Mouse (Mus musculus) forebrain, embryonic 13.5 days (tissue): ENCODE measurements around the gene Borcs6. TPM values are rescaled to one million over a fixed set of nuclear protein-coding genes. Genes with fewer than 3 reads are reported as not detected.
"Not testable (repeated sequence)": the region's sequence is repeated elsewhere in the genome, so short reads cannot be mapped to it uniquely, and the experiment has no call there.

Experiments used
- ATAC-seq: fragments of 200-750 bp; cut with Nextera tagmentation; 2 replicates; pipeline ENCODE4 v1.8.0; 2017
- H3K27ac ChIP-seq: fragments of 300-500 bp; sonication (generic); 2 replicates; pipeline ENCODE4 v1.5.1; 2015; ENCODE audit warnings: inconsistent platforms, mild to moderate bottlenecking, moderate library complexity
- H3K27me3 ChIP-seq: fragments of 300-500 bp; sonication (generic); 2 replicates; pipeline ENCODE4 v1.6.1; 2015; ENCODE audit warnings: mild to moderate bottlenecking, inconsistent platforms
- H3K36me3 ChIP-seq: fragments of 300-500 bp; sonication (generic); 2 replicates; pipeline ENCODE4 v1.6.1; 2015; ENCODE audit warnings: mild to moderate bottlenecking, inconsistent platforms; ENCODE audit not compliant: poor library complexity, severe bottlenecking
- H3K4me1 ChIP-seq: fragments of 300-500 bp; sonication (generic); 2 replicates; pipeline ENCODE4 v1.6.1; 2015; ENCODE audit warnings: inconsistent platforms
- H3K4me2 ChIP-seq: fragments of 300-500 bp; sonication (generic); 2 replicates; pipeline ENCODE4 v1.6.1; 2015; ENCODE audit warnings: inconsistent platforms, mild to moderate bottlenecking, moderate library complexity
- H3K4me3 ChIP-seq: fragments of 300-500 bp; sonication (generic); 2 replicates; pipeline ENCODE4 v1.5.1; 2015; ENCODE audit warnings: mild to moderate bottlenecking, inconsistent platforms
- H3K9ac ChIP-seq: fragments of 300-500 bp; sonication (generic); 2 replicates; pipeline ENCODE4 v1.6.1; 2015; ENCODE audit warnings: mild to moderate bottlenecking, inconsistent platforms
- H3K9me3 ChIP-seq: fragments of 300-500 bp; sonication (generic); replicated peaks from 2 replicates; pipeline ENCODE4 v1.6.1; 2016; ENCODE audit warnings: inconsistent platforms
- WGBS: fragments of 180-500 bp; shearing (Covaris S2); methylation state at CpG from one replicate; pipeline ENCODE4 v1.1.7; 2015; 5-methylcytosine and 5-hydroxymethylcytosine counted together
- polyA plus RNA-seq: library from polyadenylated mRNA; unstranded; fragments of >200 nt; fragmentation: Nextera tagmentation; extraction: Ambion mirVana; gene quantifications from 2 replicates; pipeline ENCODE4 v1.2.1, GENCODE M21; 2015

Borcs6 gene
- 6.6 and 7.9 TPM in 2 replicates for polyA plus RNA-seq

GRCm38 (mm10) chr11:69059357-69059974, at the start of gene Borcs6:
Gene Borcs6, plus strand, starts transcription at chr11:69059717.
- H3K27me3 ChIP-seq, result no peaks in the 10 kb centered on the region
- H3K9ac ChIP-seq, result peak within 1 kb of the TSS; percentile 86
- ATAC-seq, result peak; percentile 94
- H3K9me3 ChIP-seq, result no peaks in the 10 kb centered on the region
- under 1% methylated on average over 60 of the region's 64 CpGs for WGBS
- peak within 1 kb of the TSS; percentile 93 for H3K4me2 ChIP-seq
- 0 out of 2 replicates have a peak, but pooled peaks cover under 1% of the 10 kb centered on the region for H3K36me3 ChIP-seq
- H3K4me3 ChIP-seq, result peak within 1 kb of the TSS; percentile 87
- H3K4me1 ChIP-seq, result peaks cover 42% of the 10 kb centered on the region
- peak within 1 kb of the TSS; percentile 90 for H3K27ac ChIP-seq

GRCm38 (mm10) chr11:69010400-69011323, 48.9 kb upstream of the Borcs6 start:
- no peaks in the 10 kb centered on the region for H3K36me3 ChIP-seq
- no peak overlapping the region for H3K27ac ChIP-seq
- 90% methylated on average over 15 of the region's 15 CpGs for WGBS
- peaks cover 30% of the 10 kb centered on the region for H3K4me1 ChIP-seq
- peak overlapping the region; percentile 76; the same call in 1 of the 2 replicates for H3K4me2 ChIP-seq
- no peak overlapping the region for H3K4me3 ChIP-seq
- no peak overlapping the region for H3K9ac ChIP-seq
- H3K27me3 ChIP-seq, result no peaks in the 10 kb centered on the region
- ATAC-seq, result no peak
- no peaks in the 10 kb centered on the region for H3K9me3 ChIP-seq

- ATAC-seq, H3K9me3 ChIP-seq, H3K27me3 ChIP-seq, H3K36me3 ChIP-seq: not testable (repeated sequence)
- WGBS, result 74% methylated on average over 2 of the region's 2 CpGs
- Histone ChIP-seq H3K4me1 (peaks cover 30% of the 10 kb centered on the region), H3K4me2 (peak overlapping the region; percentile 76), H3K4me3 (peak overlapping the region; percentile 55), H3K9ac (peak overlapping the region; percentile 77; the same call in 1 of the 2 replicates), H3K27ac (peak overlapping the region; percentile 91)
Measured at GRCm38 (mm10) chr11:69011445-69011844, 48.1 kb upstream of the Borcs6 start.

GRCm38 (mm10) chr11:69012071-69012601, 47.4 kb upstream of the Borcs6 start:
- Histone ChIP-seq H3K4me1 (peaks cover 34% of the 10 kb centered on the region), H3K9ac (peak overlapping the region; percentile 77), H3K4me2 (peak overlapping the region; percentile 76), H3K27me3 (no peaks in the 10 kb centered on the region), H3K36me3 (no peaks in the 10 kb centered on the region), H3K27ac (peak overlapping the region; percentile 91), H3K4me3 (peak overlapping the region; percentile 55), H3K9me3 (no peaks in the 10 kb centered on the region)
- peak; percentile 77 for ATAC-seq
- WGBS, result under 1% methylated on average over 18 of the region's 18 CpGs

GRCm38 (mm10) chr11:69015644-69016441, 43.7 kb upstream of the Borcs6 start, which contains the start of gene Ctc1:
Gene Ctc1, plus strand, starts transcription at chr11:69015911.
- H3K4me2 ChIP-seq, result peak within 1 kb of the TSS; percentile 69
- peak within 1 kb of the TSS; percentile 69 for H3K4me3 ChIP-seq
- H3K9ac ChIP-seq, result peak within 1 kb of the TSS; percentile 86
- H3K9me3 ChIP-seq, result no peaks in the 10 kb centered on the region
- ATAC-seq, result peak; percentile 95
- H3K27ac ChIP-seq, result peak within 1 kb of the TSS; percentile 90
- 3% methylated on average over 38 of the region's 38 CpGs for WGBS
- H3K4me1 ChIP-seq, result peaks cover 26% of the 10 kb centered on the region
- H3K36me3 ChIP-seq, result 0 out of 2 replicates have a peak, but pooled peaks cover 2% of the 10 kb centered on the region
- no peaks in the 10 kb centered on the region for H3K27me3 ChIP-seq

GRCm38 (mm10) chr11:69016755-69017154, 42.8 kb upstream of the Borcs6 start:
- 62% methylated on average over 3 of the region's 3 CpGs for WGBS
- peak overlapping the region; percentile 90; the same call in 1 of the 2 replicates for H3K27ac ChIP-seq
- H3K4me1 ChIP-seq, result peaks cover 17% of the 10 kb centered on the region
- no peaks in the 10 kb centered on the region for H3K9me3 ChIP-seq
- peak overlapping the region; percentile 69 for H3K4me3 ChIP-seq
- H3K27me3 ChIP-seq, result no peaks in the 10 kb centered on the region
- H3K4me2 ChIP-seq, result peak overlapping the region; percentile 69
- no peak for ATAC-seq
- peak overlapping the region; percentile 86 for H3K9ac ChIP-seq
- H3K36me3 ChIP-seq, result peaks cover 7% of the 10 kb centered on the region

- Histone ChIP-seq H3K9ac (no peak overlapping the region), H3K27me3 (no peaks in the 10 kb centered on the region), H3K36me3 (peaks cover 47% of the 10 kb centered on the region), H3K9me3 (no peaks in the 10 kb centered on the region), H3K27ac (no peak overlapping the region), H3K4me2 (no peak overlapping the region), H3K4me1 (peaks cover 8% of the 10 kb centered on the region), H3K4me3 (no peak overlapping the region)
- ATAC-seq, result no peak
Measured at GRCm38 (mm10) chr11:69020691-69021090, 38.8 kb upstream of the Borcs6 start.

GRCm38 (mm10) chr11:69026562-69026961, 33.0 kb upstream of the Borcs6 start:
- no peak overlapping the region for H3K4me2 ChIP-seq
- H3K9ac ChIP-seq, result no peak overlapping the region
- no peak for ATAC-seq
- H3K27ac ChIP-seq, result no peak overlapping the region
- H3K36me3 ChIP-seq, result peaks cover 98% of the 10 kb centered on the region
- no peaks in the 10 kb centered on the region for H3K27me3 ChIP-seq
- 95% methylated on average over 3 of the region's 3 CpGs for WGBS
- no peak overlapping the region for H3K4me3 ChIP-seq
- H3K4me1 ChIP-seq, result no peaks in the 10 kb centered on the region
- H3K9me3 ChIP-seq, result no peaks in the 10 kb centered on the region

- ATAC-seq, result no peak
- no peak overlapping the region for H3K4me3 ChIP-seq
- H3K27me3 ChIP-seq, result no peaks in the 10 kb centered on the region
- H3K4me2 ChIP-seq, result no peak overlapping the region
- no peaks in the 10 kb centered on the region for H3K9me3 ChIP-seq
- no peaks in the 10 kb centered on the region for H3K4me1 ChIP-seq
- H3K36me3 ChIP-seq, result peaks cover 98% of the 10 kb centered on the region
- WGBS, result 66% methylated on average over 2 of the region's 2 CpGs
- no peak overlapping the region for H3K27ac ChIP-seq
- no peak overlapping the region for H3K9ac ChIP-seq
Measured at GRCm38 (mm10) chr11:69028805-69029204, 30.7 kb upstream of the Borcs6 start.

- peaks cover 72% of the 10 kb centered on the region for H3K36me3 ChIP-seq
- no peak overlapping the region for H3K4me3 ChIP-seq
- no peaks in the 10 kb centered on the region for H3K27me3 ChIP-seq
- no peak overlapping the region for H3K9ac ChIP-seq
- H3K4me2 ChIP-seq, result no peak overlapping the region
- H3K9me3 ChIP-seq, result no peaks in the 10 kb centered on the region
- no peak overlapping the region for H3K27ac ChIP-seq
- no peak for ATAC-seq
- peaks cover 21% of the 10 kb centered on the region for H3K4me1 ChIP-seq
- WGBS, result 81% methylated on average over 9 of the region's 9 CpGs
Measured at GRCm38 (mm10) chr11:69033552-69033951, 26.0 kb upstream of the Borcs6 start.

- H3K27me3 ChIP-seq, result no peaks in the 10 kb centered on the region
- 95% methylated on average over 3 of the region's 3 CpGs for WGBS
Measured at GRCm38 (mm10) chr11:69034585-69034984, 24.9 kb upstream of the Borcs6 start.

More at GRCm38 (mm10) chr11:69034585-69034984, 24.9 kb upstream of the Borcs6 start:
- H3K27ac ChIP-seq, result no peak overlapping the region
- H3K9me3 ChIP-seq, result no peaks in the 10 kb centered on the region
- H3K4me2 ChIP-seq, result no peak overlapping the region
- H3K36me3 ChIP-seq, result peaks cover 62% of the 10 kb centered on the region
- no peak overlapping the region for H3K9ac ChIP-seq
- peaks cover 31% of the 10 kb centered on the region for H3K4me1 ChIP-seq
- H3K4me3 ChIP-seq, result no peak overlapping the region
- ATAC-seq, result no peak
